Mouse (Mus musculus): Measurements from ENCODE around the gene Ralgps2. TPM values are rescaled to one million over a fixed set of nuclear protein-coding genes. Genes with fewer than 3 reads are reported as not detected.
A peak's percentile ranks its signal among the peaks of the same experiment; 100 is the strongest.

Ralgps2 gene
- polyA plus RNA-seq, 1 experiment from 2014 or later, result 60.2 TPM

DNA sequence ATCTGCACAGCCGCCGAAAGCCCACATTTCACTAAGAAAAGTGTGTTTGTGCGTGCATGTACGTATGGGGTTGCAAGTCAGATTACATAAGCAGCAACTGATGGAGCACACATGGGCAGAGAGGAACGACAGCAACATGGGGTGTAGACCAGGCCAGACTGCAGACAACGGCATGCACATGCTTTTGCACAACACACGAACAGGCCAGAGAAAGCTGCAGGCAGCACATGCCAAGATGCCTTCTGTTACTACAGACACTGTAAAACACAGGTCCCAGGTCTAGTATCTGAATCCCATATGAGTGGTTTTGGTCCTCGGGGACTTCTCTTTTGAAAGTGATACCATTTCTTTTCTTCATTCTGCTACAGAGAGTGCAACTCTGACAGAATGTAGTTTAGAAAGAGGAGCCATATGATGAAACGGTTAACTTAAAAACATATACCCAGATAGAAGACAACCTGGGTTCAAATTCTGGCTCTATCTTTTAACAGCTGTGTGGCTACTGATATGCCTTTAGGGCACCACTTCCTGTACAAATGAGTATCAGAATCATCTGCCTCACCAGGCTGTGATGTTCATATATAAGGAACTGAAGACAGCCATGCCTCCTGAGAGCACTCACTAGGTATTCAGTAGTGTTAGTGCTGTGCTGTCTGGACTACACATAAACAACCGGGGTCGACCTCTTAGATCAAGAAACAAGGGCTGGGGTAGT lies 97.6 kb downstream of the Ralgps2 start:
- Histone ChIP-seq H3K27me3 (ENCODE audit: control insufficient read depth, insufficient read depth, low read length) (no peaks in the 10 kb centered on the region), H3K4me2 (ENCODE audit: low read length) (no peak overlapping the region), H3K4me3 (ENCODE audit: control insufficient read depth in 1 of 2, insufficient read depth in 1 of 2, low read depth in 1 of 2, low read length in 2 of 2) (no peak overlapping the region), H3K27ac (replicated peaks in 1 of 2; ENCODE audit: control insufficient read depth in 1 of 2, insufficient read depth in 1 of 2, low read depth in 2 of 2, low read length in 2 of 2) (no peak overlapping the region), H3K9ac (ENCODE audit: low read length) (no peak overlapping the region), H3K9me3 (ENCODE audit: control insufficient read depth, low read length) (no peaks in the 10 kb centered on the region), H3K36me3 (ENCODE audit: control insufficient read depth, insufficient read depth, low read length) (no peaks in the 10 kb centered on the region), H3K4me1 (ENCODE audit: control insufficient read depth in 2 of 2, insufficient read depth in 2 of 2, low read length in 2 of 2) (peaks cover 9 to 27% of the 10 kb centered on the region in 2 experiments)
- no peak for ATAC-seq (ENCODE audit: insufficient number of reproducible peaks, insufficient read depth, low FRiP score, low read depth)
- 82% methylated on average over 11 of the region's 11 CpGs for WGBS

DNA sequence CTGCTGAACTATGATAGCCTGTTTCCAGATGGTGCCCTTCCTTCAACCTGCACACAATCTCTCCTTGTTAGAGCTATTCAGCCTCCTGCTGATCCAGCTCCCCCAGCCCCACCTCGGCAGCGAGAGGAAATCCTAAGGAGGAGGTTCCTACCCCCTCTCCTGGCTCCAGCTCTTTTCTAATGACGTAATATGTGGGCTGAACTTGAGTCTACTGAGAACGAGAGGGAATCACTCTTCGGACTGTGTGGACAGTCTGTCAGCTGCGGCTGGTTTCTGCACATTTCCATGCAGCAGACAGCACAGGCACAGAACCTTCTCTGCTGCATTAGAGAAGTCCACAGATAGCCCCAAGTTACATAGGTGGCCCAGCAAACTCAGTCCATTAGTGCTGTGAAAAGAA lies 100.7 kb downstream of the Ralgps2 start:
- H3K27me3 ChIP-seq (ENCODE audit: control insufficient read depth, insufficient read depth, low read length), result no peaks in the 10 kb centered on the region
- no peaks in the 10 kb centered on the region for H3K36me3 ChIP-seq (ENCODE audit: control insufficient read depth, insufficient read depth, low read length)
- peak overlapping the region; percentile 63 for H3K9ac ChIP-seq (ENCODE audit: low read length)
- H3K4me1 ChIP-seq (ENCODE audit: control insufficient read depth in 2 of 2, insufficient read depth in 2 of 2, low read length in 2 of 2), result peaks cover 5 to 25% of the 10 kb centered on the region in 2 experiments
- 7% methylated on average over 6 of the region's 6 CpGs for WGBS
- peak; percentile 70 for ATAC-seq (ENCODE audit: insufficient number of reproducible peaks, insufficient read depth, low FRiP score, low read depth)
- no peaks in the 10 kb centered on the region for H3K9me3 ChIP-seq (ENCODE audit: control insufficient read depth, low read length)
- peak overlapping the region in 1 of 2 experiments; percentile 65; a peak in 2 of 4 replicates for H3K27ac ChIP-seq (replicated peaks in 1 of 2; ENCODE audit: control insufficient read depth in 1 of 2, insufficient read depth in 1 of 2, low read depth in 2 of 2, low read length in 2 of 2)
- peak overlapping the region in 1 of 2 experiments; percentile 24; a peak in 2 of 4 replicates for H3K4me3 ChIP-seq (ENCODE audit: control insufficient read depth in 1 of 2, insufficient read depth in 1 of 2, low read depth in 1 of 2, low read length in 2 of 2)
- peak overlapping the region; percentile 55 for H3K4me2 ChIP-seq (ENCODE audit: low read length)

DNA sequence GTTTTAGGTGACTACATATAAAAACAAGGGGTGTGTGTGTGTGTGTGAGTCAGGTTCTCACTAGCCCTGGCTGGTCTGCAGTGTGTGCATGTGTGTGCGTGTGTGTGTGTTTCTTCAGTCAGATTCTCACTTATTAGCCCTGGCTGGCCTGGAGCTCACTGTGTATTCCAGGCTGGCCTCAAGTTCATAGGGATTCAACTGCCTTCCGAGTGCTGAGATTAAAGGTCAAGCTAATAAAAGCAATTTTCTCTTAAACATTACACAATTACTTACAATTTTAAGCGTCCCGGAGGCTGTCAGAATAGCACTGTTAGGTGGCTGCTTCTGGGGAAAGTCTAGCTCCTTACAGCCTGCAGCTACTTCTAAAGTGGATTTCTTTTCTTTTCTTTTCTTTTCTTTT lies 101.2 kb downstream of the Ralgps2 start, which contains the start of gene Angptl1:
Gene Angptl1, plus strand, starts transcription at position 386 of the 400 bp plus-strand sequence.
- Histone ChIP-seq H3K36me3 (ENCODE audit: control insufficient read depth, insufficient read depth, low read length) (no peaks in the 10 kb centered on the region), H3K9ac (ENCODE audit: low read length) (peak within 1 kb of the TSS; percentile 63), H3K4me3 (ENCODE audit: control insufficient read depth in 1 of 2, insufficient read depth in 1 of 2, low read depth in 1 of 2, low read length in 2 of 2) (peak within 1 kb of the TSS in 1 of 2 experiments; percentile 24; a peak in 2 of 4 replicates), H3K4me1 (ENCODE audit: control insufficient read depth in 2 of 2, insufficient read depth in 2 of 2, low read length in 2 of 2) (peaks cover 5 to 25% of the 10 kb centered on the region in 2 experiments), H3K4me2 (ENCODE audit: low read length) (peak within 1 kb of the TSS; percentile 55), H3K27me3 (ENCODE audit: control insufficient read depth, insufficient read depth, low read length) (no peaks in the 10 kb centered on the region), H3K27ac (replicated peaks in 1 of 2; ENCODE audit: control insufficient read depth in 1 of 2, insufficient read depth in 1 of 2, low read depth in 2 of 2, low read length in 2 of 2) (peak within 1 kb of the TSS; percentile 55 to 65; a peak in 2 of 4 replicates), H3K9me3 (ENCODE audit: control insufficient read depth, low read length) (no peaks in the 10 kb centered on the region)
- no peak for ATAC-seq (ENCODE audit: insufficient number of reproducible peaks, insufficient read depth, low FRiP score, low read depth)
- WGBS, result 64% methylated on average over 4 of the region's 4 CpGs

DNA sequence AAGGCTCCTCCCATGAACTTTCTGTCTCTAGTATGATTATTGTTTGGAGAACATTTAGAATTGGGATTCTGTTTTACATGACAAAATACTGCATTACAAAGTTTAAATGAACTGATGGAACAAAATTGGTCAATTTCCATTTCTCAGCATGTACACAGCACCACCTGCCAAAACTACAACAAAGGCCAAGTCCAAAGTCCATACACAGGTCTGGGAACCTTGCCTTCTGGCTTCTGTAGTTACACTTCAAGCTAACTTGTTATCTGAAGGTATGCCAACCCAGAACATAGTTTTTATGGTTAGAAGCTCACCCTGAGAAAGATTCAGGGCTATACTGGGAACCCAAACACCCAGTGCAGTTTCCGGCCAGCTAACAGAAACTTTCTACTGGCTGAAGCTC lies 120.2 kb downstream of the Ralgps2 start:
- Histone ChIP-seq H3K27ac (replicated peaks in 1 of 2; ENCODE audit: control insufficient read depth in 1 of 2, insufficient read depth in 1 of 2, low read depth in 2 of 2, low read length in 2 of 2) (no peak overlapping the region), H3K9ac (ENCODE audit: low read length) (no peak overlapping the region), H3K4me2 (ENCODE audit: low read length) (no peak overlapping the region), H3K36me3 (ENCODE audit: control insufficient read depth, insufficient read depth, low read length) (peaks cover 58% of the 10 kb centered on the region), H3K4me3 (ENCODE audit: control insufficient read depth in 1 of 2, insufficient read depth in 1 of 2, low read depth in 1 of 2, low read length in 2 of 2) (no peak overlapping the region), H3K9me3 (ENCODE audit: control insufficient read depth, low read length) (no peaks in the 10 kb centered on the region), H3K27me3 (ENCODE audit: control insufficient read depth, insufficient read depth, low read length) (no peaks in the 10 kb centered on the region), H3K4me1 (ENCODE audit: control insufficient read depth in 2 of 2, insufficient read depth in 2 of 2, low read length in 2 of 2) (no peaks in the 10 kb centered on the region)
- WGBS, result 100% methylated on average over 1 of the region's 1 CpGs
- ATAC-seq (ENCODE audit: insufficient number of reproducible peaks, insufficient read depth, low FRiP score, low read depth), result no peak

DNA sequence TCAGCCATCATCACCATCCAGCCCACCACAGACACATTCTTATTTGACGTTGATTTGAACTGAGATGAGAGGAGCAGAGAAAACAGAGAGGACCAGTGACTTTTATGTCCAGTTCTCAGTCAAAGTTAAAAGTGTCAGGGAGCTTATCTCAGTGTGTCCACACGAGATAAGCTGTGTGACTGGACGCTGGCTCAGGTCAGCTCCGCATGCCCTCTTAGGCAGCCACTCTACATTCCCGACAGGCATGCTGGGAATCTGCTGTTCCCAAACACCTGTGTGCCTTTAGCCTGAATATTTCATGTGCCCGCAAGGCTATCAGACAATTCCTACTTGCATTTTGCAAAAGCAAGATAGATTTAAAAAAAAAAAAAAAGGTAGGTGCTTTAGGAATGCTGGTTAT lies 125.9 kb downstream of the Ralgps2 start:
- Histone ChIP-seq H3K27me3 (ENCODE audit: control insufficient read depth, insufficient read depth, low read length) (no peaks in the 10 kb centered on the region), H3K27ac (replicated peaks in 1 of 2; ENCODE audit: control insufficient read depth in 1 of 2, insufficient read depth in 1 of 2, low read depth in 2 of 2, low read length in 2 of 2) (no peak overlapping the region), H3K4me1 (ENCODE audit: control insufficient read depth in 2 of 2, insufficient read depth in 2 of 2, low read length in 2 of 2) (peaks cover 0 to 11% of the 10 kb centered on the region in 2 experiments; a peak in 3 of 4 replicates), H3K9ac (ENCODE audit: low read length) (no peak overlapping the region), H3K4me3 (ENCODE audit: control insufficient read depth in 1 of 2, insufficient read depth in 1 of 2, low read depth in 1 of 2, low read length in 2 of 2) (no peak overlapping the region), H3K36me3 (ENCODE audit: control insufficient read depth, insufficient read depth, low read length) (peaks cover 56% of the 10 kb centered on the region), H3K9me3 (ENCODE audit: control insufficient read depth, low read length) (no peaks in the 10 kb centered on the region), H3K4me2 (ENCODE audit: low read length) (peak overlapping the region; percentile 18; the same call in 1 of the 2 replicates)
- WGBS, result 13% methylated on average over 6 of the region's 6 CpGs
- no peak for ATAC-seq (ENCODE audit: insufficient number of reproducible peaks, insufficient read depth, low FRiP score, low read depth)

DNA sequence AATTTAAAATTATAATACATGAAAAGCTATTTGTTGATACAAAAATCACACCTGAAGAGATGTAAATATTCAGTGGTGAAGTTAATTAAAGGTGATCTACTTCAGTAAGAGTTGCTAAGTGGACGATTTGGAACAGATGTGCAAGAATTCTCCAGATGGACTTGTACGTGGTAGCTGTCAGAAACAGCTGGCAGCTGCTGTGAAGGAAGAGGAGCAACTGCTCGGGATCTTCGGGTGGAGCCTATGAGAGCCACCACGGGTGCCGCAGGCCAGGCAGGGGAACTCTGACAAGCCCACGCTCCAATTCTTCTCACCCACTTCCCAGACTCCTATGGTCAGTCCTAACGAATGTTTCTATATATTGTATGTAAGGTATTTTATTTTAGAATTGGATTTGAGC lies 126.7 kb downstream of the Ralgps2 start:
- no peak for ATAC-seq (ENCODE audit: insufficient number of reproducible peaks, insufficient read depth, low FRiP score, low read depth)
- peaks cover 53% of the 10 kb centered on the region for H3K36me3 ChIP-seq (ENCODE audit: control insufficient read depth, insufficient read depth, low read length)
- 57% methylated on average over 8 of the region's 8 CpGs for WGBS
- peaks cover 0 to 11% of the 10 kb centered on the region in 2 experiments; a peak in 3 of 4 replicates for H3K4me1 ChIP-seq (ENCODE audit: control insufficient read depth in 2 of 2, insufficient read depth in 2 of 2, low read length in 2 of 2)
- no peak overlapping the region for H3K4me2 ChIP-seq (ENCODE audit: low read length)
- no peaks in the 10 kb centered on the region for H3K9me3 ChIP-seq (ENCODE audit: control insufficient read depth, low read length)
- no peak overlapping the region for H3K27ac ChIP-seq (replicated peaks in 1 of 2; ENCODE audit: control insufficient read depth in 1 of 2, insufficient read depth in 1 of 2, low read depth in 2 of 2, low read length in 2 of 2)
- no peak overlapping the region for H3K4me3 ChIP-seq (ENCODE audit: control insufficient read depth in 1 of 2, insufficient read depth in 1 of 2, low read depth in 1 of 2, low read length in 2 of 2)
- no peak overlapping the region for H3K9ac ChIP-seq (ENCODE audit: low read length)
- H3K27me3 ChIP-seq (ENCODE audit: control insufficient read depth, insufficient read depth, low read length), result no peaks in the 10 kb centered on the region

DNA sequence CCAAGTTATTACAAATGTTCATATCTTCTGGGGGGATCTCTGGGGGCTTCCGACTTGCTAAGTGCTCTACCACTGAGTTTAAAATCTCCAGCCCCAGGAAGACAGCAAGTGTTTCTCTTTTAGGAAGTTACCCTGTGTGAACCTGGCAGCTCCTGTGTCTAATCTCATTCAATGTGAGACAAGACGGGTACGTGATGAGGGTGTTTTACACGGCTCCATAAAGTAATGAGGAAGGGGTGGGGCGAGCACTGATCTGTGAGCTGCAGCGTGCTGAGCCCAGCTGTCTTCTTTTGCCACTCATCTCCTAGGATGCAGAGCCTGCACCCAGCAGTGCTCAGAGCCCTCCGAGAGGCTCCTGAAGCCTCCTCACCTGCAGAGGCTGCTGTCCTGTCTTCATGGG lies 127.5 kb downstream of the Ralgps2 start:
- Histone ChIP-seq H3K4me2 (ENCODE audit: low read length) (no peak overlapping the region), H3K27me3 (ENCODE audit: control insufficient read depth, insufficient read depth, low read length) (no peaks in the 10 kb centered on the region), H3K36me3 (ENCODE audit: control insufficient read depth, insufficient read depth, low read length) (peaks cover 45% of the 10 kb centered on the region), H3K9ac (ENCODE audit: low read length) (no peak overlapping the region), H3K9me3 (ENCODE audit: control insufficient read depth, low read length) (no peaks in the 10 kb centered on the region), H3K4me1 (ENCODE audit: control insufficient read depth in 2 of 2, insufficient read depth in 2 of 2, low read length in 2 of 2) (peaks cover 0 to 11% of the 10 kb centered on the region in 2 experiments; a peak in 3 of 4 replicates), H3K27ac (replicated peaks in 1 of 2; ENCODE audit: control insufficient read depth in 1 of 2, insufficient read depth in 1 of 2, low read depth in 2 of 2, low read length in 2 of 2) (no peak overlapping the region), H3K4me3 (ENCODE audit: control insufficient read depth in 1 of 2, insufficient read depth in 1 of 2, low read depth in 1 of 2, low read length in 2 of 2) (no peak overlapping the region)
- no peak for ATAC-seq (ENCODE audit: insufficient number of reproducible peaks, insufficient read depth, low FRiP score, low read depth)
- WGBS, result 66% methylated on average over 7 of the region's 7 CpGs

Measured in heart, embryonic 14.5 days (tissue).